Mouse (Mus musculus) retina, adult 2 months (tissue): ENCODE measurements at regions not wholly inside any gene's neighbourhood (a gene's known extent, or its start where the extent isn't known, plus 50 kb on each side); places are given as distances from the start of the nearest gene placed in this dataset.
"Not testable (repeated sequence)": the region's sequence is repeated elsewhere in the genome, so short reads cannot be mapped to it uniquely, and the experiment has no call there.

Source experiments
- DNase-seq: peaks from one replicate; pipeline ENCODE4 v3.0.0-alpha.2; 2012; ENCODE audit warnings: low read depth, low spot score

DNA sequence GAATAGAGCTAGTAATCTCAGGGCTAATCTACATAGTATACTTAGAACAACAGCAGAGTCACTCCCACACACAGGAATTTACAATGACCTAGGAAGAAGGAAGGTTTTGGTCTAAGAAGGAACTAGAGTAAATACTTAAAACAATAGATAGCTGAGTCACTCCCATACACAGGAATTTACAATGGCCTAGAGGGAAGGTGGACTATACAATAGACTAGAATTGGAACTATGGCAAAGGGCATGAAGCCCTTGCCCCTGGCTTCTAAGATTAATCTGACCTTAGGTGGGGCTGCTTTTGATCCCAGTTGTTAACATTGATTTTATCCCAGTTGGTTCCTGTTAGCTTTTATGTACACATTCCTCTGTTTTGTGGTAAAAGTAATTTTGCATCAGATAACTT is 427.8 kb upstream of the Clint1 start:
- not testable (repeated sequence) for DNase-seq

GRCm38 (mm10) chr11:45440937-45441720 is 410.7 kb upstream of the Clint1 start:
- DNase-seq: no peak

DNA sequence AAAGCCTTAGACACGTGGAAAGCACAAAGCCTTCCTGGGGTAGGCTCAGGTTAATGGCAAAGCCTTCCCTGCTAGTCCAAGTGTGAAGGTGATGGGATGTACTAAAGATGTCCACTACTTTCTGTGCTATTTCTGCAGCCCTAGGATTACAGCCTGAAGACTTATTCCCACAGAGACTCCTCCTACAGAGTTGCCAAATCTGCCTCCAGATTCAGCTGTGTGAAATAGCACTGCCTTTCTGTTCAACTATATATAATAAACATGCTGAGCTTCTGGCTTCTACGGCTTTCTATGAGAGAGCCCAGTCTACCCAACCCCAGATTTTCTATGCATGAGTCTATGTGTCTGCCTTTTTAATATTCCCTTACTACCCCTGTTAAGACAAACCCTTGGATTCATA is 405.3 kb upstream of the Clint1 start:
- DNase-seq: no peak

GRCm38 (mm10) chr11:45454234-45454633 is 397.6 kb upstream of the Clint1 start:
- no peak for DNase-seq

DNA sequence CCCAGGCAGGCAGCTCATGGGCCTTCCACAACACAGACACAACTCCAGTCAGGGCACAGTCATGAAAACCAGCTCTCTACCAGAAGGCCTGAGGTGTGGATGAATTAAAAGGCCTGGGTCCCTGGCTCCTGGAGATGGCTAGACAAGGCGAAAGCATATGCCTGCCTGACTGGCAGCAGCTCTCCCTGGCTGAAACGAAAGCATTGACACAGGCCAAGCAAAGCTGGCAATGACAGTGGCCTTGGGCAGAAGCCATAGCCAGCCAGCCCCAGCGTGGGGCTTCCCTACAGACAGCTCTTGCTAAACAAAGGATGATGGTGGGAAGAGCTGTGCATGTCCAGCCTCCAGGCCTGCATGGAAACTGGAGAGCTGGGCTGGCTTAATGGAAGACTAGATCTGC is 396.9 kb upstream of the Clint1 start:
- no peak for DNase-seq

- DNase-seq: no peak
Observed at GRCm38 (mm10) chr11:45456724-45457123, 395.1 kb upstream of the Clint1 start.

DNA sequence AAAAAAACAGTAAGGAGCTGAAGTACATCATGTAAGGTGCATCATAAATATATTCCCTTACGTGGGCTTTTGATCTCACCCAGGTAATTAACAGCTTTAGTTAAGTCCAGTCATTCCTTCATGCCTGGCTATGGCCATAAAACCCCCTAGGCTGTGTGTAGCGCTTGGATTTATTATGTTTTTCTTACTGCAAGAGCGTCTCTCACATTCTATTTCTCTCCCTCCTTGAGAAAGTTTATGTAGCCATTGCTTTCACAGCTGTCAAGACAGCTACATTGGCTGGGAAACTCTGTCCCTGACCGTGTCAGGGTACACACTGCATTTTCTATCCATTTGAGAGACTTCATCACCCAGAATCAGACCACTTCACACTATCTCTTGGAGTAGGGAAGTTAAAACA is 394.3 kb upstream of the Clint1 start:
- DNase-seq: no peak

GRCm38 (mm10) chr11:45460000-45460792 is 391.7 kb upstream of the Clint1 start:
- DNase-seq: no peak

DNA sequence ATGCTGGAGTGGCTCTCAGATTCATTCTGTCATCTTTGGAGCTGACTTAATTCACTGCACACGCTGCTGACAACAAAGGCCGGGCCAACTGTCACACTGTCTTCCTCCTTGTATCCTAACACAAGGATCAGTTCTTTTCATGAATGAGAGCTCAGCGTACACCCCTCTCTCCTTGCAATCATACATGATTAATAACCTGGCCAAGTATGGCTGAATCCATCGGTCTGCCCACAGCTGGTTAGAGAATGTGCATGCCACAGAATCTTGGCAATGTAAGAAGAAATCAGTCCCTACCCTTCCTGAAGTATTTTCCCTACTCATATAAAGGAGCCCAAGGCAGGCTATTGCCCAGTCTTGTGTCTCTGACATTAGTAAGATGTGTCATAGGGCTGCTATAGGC is 387.4 kb upstream of the Clint1 start:
- DNase-seq: no peak

- no peak for DNase-seq
Observed at GRCm38 (mm10) chr11:45466350-45466749, 385.5 kb upstream of the Clint1 start.

- no peak for DNase-seq
Observed at GRCm38 (mm10) chr11:45472171-45472570, 379.7 kb upstream of the Clint1 start.

GRCm38 (mm10) chr11:45476917-45477316 is 374.9 kb upstream of the Clint1 start:
- no peak for DNase-seq

GRCm38 (mm10) chr11:45485950-45486349 is 365.9 kb upstream of the Clint1 start:
- DNase-seq: no peak

- DNase-seq: no peak
Observed at GRCm38 (mm10) chr11:45491021-45491967, 360.6 kb upstream of the Clint1 start.

DNA sequence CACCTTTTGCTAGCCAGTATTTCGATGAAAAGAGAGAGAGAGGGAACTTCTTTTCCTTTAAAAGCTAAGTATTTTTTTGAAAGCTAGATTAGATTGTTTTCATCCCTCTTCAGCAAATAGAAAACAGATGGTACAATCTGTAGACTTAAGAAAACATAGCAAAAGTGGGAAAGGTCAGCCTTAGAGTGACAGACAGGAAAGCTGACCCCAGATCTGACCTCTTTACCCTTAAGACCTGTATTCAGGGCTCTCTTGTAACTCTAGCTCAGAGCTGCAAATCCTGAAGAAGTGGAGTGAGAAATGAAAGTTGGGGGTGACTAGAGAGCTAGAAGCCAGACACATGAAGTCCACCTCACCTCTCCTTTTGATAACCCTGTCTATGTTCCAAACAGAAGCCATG is 356.6 kb upstream of the Clint1 start:
- no peak for DNase-seq

DNA sequence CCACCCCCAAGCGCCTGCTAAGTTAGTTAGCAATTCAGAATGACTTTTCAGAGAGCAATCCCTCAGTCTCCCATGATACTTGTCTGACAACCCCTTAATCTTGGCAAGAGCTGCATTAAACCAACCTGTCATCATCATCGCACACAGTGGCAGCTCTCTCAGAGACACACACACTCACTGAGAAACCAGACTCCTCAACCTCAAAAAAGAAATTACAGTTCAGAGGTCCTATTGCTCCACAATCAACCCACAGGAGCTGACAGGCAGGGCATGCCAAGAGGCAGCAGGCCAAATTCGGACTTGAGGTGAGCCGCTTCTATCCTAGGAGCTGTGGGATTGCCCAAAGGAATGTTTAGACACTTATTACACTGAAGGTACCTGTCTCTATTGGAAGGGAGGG is 343.3 kb upstream of the Clint1 start:
- no peak for DNase-seq

GRCm38 (mm10) chr11:45509278-45509677 is 342.6 kb upstream of the Clint1 start:
- no peak for DNase-seq

GRCm38 (mm10) chr11:45514415-45515271 is 337.2 kb upstream of the Clint1 start:
- no peak for DNase-seq

DNA sequence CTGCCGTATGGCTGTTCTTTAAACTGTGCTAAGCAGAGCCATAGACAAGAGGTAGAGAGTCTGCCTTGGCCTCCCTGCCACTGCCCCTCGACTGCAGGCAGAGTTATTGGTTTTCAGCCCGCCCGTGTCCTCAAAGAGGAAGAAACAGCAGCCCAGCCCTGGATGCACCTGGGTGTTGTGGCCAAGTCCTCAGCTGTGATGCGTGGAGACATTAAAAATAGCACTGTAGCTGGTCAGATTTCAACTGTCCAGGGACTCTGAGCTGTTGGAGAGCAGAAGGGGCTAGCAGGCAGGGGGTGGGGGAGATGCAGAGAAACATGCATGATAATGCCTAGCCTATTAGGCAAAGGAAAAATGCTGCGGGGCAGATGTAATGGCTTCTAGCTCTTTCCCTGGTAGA is 327.1 kb upstream of the Clint1 start:
- no peak for DNase-seq

GRCm38 (mm10) chr11:45531044-45531626 is 320.7 kb upstream of the Clint1 start:
- DNase-seq: no peak
